Mouse (Mus musculus): ENCODE data around the gene Scaf4. TPM values are rescaled to one million over a fixed set of nuclear protein-coding genes. Genes with fewer than 3 reads are reported as not detected.
"Not testable (repeated sequence)": the region's sequence is repeated elsewhere in the genome, so short reads cannot be mapped to it uniquely, and the experiment has no call there.

Scaf4 gene
- polyA plus RNA-seq, 1 experiment from 2014 or later = 36.2 TPM

DNA sequence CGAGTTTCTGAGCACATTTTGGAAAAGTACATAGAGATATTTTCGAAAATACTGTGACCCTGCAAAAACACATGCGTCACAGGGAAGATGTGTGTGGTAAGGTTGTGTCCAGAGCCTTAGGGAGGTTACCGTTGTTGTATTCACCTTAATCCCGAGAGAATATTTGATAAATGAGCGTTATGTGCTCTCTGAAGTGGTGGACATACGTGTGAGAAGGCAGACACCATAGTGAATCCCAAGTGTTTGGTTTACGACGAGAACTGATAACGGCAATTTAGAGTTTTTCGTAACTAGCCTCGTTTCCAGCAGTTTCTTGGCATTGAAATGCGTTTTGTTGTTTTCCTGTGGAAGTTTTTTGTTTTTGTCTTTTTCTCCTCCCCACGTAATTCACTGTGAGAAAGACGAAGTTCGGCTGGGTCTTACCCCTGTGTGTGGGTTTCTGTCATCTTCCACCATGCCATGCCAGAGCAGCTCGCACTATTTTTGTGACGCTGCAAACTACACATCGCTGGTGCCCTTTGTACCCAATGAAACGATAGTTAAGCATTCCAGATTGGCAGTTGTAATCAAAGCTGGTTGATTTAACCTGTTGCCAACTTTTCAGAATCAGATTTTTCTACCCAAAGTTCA, 62.7 kb downstream of the Scaf4 start:
- peak overlapping the region; percentile 93 for H3K9ac ChIP-seq
- H3K4me2 ChIP-seq (replicated peaks) = peak overlapping the region; percentile 71
- H3K4me1 ChIP-seq = peaks cover 24% of the 10 kb centered on the region
- H3K27me3 ChIP-seq = no peaks in the 10 kb centered on the region
- ATAC-seq (ENCODE audit: low FRiP score) = no peak; the same call in 1 of the 2 replicates
- WGBS = 11% methylated on average over 20 of the region's 20 CpGs
- peak overlapping the region; percentile 93 for H3K4me3 ChIP-seq
- H3K9me3 ChIP-seq (replicated peaks) = no peaks in the 10 kb centered on the region
- peak overlapping the region; percentile 90 for H3K27ac ChIP-seq
- H3K36me3 ChIP-seq = peaks cover 27% of the 10 kb centered on the region

DNA sequence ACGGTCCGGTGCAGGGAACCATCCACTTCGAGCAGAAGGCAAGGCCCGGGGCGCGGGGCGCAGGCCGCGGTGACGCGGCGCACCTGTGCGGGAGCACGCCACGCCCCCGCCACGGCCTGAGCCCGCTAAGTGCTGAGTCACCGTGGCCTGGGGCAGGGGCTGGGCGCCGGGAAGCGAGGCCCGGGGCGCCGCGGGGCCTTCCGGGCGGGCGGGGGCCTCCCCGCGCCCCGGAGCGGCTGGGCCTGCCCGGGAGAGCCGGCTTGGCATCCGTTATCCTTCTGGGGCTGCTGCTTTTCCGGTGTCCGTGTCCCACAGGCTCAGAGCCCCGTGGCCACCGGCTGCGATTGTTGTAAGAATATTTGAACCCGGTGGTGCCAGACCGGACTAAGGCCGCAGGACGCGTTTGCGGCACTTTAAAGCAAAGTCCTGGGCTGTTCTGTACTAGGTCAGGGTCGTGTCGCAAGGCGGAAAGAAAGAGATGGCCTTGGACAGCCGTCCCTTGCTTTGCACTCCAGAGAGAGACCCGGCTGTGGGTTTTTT, 63.3 kb downstream of the Scaf4 start:
- peaks cover 23% of the 10 kb centered on the region for H3K36me3 ChIP-seq
- peak overlapping the region; percentile 93 for H3K9ac ChIP-seq
- H3K27me3 ChIP-seq = no peaks in the 10 kb centered on the region
- ATAC-seq (ENCODE audit: low FRiP score) = peak; percentile 86
- H3K9me3 ChIP-seq (replicated peaks) = no peaks in the 10 kb centered on the region
- H3K27ac ChIP-seq = peak overlapping the region; percentile 90
- H3K4me3 ChIP-seq = peak overlapping the region; percentile 93
- H3K4me2 ChIP-seq (replicated peaks) = peak overlapping the region; percentile 71
- WGBS = under 1% methylated on average over 49 of the region's 52 CpGs
- peaks cover 24% of the 10 kb centered on the region for H3K4me1 ChIP-seq

DNA sequence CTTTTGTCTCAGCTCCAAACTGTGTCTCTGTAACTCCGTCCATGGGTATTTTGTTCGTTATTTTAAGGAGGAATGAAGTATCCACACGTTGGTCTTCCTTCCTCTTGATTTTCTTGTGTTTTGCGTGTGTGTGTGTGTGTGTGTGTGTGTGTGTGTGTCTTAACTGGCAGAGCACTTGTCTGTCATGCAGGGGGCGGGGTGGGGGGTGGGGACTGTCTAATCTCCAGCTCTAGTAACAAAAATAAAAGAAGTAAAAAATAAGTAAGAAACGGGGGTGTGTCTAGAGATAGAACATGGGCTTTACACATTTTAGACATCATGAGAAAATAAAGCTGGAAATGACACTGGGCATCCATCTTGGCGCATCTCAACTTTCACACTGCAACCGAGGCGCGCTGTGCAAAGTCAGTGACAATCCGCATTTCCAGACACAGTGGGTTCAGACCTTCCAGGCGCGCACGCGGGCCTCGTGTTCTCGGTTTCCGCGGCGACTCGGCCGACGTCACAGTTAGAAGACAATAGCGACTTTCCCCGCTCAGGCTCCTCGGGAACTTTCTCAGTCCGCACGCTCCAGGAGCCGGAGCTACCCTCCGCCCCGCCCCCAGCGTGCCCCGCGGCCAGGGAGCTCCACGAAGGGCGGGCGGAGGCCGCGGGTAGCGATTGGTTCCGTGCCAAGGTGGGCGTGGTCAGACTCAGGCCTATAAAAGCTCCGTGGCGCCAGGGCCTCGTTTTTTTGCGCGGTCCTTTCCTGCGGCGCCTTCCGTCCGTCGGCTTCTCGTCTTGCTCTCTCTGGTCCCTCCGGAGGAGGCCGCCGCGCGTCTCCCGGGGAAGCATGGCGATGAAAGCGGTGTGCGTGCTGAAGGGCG, 64.0 kb downstream of the Scaf4 start, which contains the start of gene Sod1:
Gene Sod1 (plus strand): TSS at position 729 of the 866 bp plus-strand sequence.
- peak; percentile 97 for ATAC-seq (ENCODE audit: low FRiP score)
- WGBS = 2% methylated on average over 63 of the region's 63 CpGs

DNA sequence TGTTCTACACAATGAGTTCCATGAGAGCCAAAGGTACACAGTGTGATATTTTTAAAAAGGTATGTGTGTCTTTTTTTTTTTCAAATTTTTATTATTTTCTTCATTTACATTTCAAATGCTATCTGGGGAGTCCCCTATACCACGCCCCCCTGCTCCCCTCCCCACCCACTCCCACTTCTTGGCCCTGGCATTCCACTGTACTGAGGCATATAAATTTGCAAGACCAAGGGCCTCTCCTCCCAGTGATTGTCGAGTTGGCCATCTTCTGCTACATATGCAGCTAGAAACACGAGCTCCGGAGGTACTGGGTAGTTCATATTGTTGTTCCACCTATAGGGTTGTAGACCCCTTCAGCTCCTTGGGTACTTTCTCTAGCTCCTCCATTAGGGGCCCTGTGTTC, 64.9 kb downstream of the Scaf4 start:
- H3K36me3 ChIP-seq; ATAC-seq (ENCODE audit: low FRiP score); H3K9ac ChIP-seq; H3K27ac ChIP-seq; H3K4me3 ChIP-seq; H3K4me2 ChIP-seq (replicated peaks); H3K9me3 ChIP-seq (replicated peaks); H3K27me3 ChIP-seq: not testable (repeated sequence)
- H3K4me1 ChIP-seq = peaks cover 24% of the 10 kb centered on the region
- 71% methylated on average over 4 of the region's 4 CpGs for WGBS

More for the DNA sequence above, 64.0 kb downstream of the Scaf4 start, which contains the start of gene Sod1:
- Histone ChIP-seq H3K36me3 (peaks cover 16% of the 10 kb centered on the region), H3K4me3 (peak within 1 kb of the TSS; percentile 93), H3K4me1 (peaks cover 24% of the 10 kb centered on the region), H3K9ac (peak within 1 kb of the TSS; percentile 93), H3K27me3 (no peaks in the 10 kb centered on the region), H3K27ac (peak within 1 kb of the TSS; percentile 90), H3K4me2 (replicated peaks) (peak within 1 kb of the TSS; percentile 71), H3K9me3 (replicated peaks) (no peaks in the 10 kb centered on the region)

DNA sequence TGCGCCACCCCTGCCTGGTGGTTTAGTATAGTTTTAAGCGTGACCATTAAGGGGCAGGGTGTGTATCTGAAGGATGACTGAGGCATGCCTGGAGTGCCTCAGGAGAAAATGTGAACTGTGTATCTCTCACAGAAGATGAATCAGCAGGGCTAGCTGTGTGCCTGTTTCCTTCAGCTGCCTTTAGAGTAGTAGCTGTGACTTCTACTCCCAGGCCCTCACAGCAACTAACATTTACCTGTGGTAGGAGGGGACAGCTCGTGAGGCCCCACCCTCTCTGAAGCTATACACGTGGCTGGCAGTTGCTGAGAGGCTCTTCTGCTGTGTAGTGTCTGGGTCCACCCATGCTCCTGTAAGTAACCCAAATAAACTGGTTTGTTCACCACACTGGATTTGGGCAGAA, 66.4 kb downstream of the Scaf4 start:
- Histone ChIP-seq H3K4me2 (replicated peaks) (no peak overlapping the region), H3K9ac (no peak overlapping the region), H3K36me3 (no peaks in the 10 kb centered on the region), H3K4me3 (no peak overlapping the region), H3K27ac (no peak overlapping the region), H3K4me1 (peaks cover 15% of the 10 kb centered on the region), H3K9me3 (replicated peaks) (no peaks in the 10 kb centered on the region), H3K27me3 (no peaks in the 10 kb centered on the region)
- WGBS = 63% methylated on average over 4 of the region's 4 CpGs
- no peak for ATAC-seq (ENCODE audit: low FRiP score)

DNA sequence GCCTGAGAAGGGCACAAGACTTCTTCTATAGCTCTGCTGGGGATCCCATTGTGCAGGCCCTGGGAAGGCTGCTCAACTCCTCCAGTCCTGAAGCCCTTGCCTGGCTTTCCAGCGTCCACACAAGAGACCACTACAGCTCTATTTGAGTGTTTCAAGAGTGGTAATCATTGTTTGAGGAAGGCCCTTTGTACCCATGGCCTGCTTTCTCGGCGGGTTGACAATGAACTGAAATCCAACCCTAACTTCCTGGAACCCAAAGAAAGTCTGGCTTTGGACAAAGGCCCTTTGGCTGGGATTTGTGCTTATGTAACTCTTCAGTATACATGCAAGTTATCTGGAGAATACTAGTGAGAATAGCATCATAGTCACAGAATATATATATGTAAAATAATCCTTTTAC, 66.9 kb downstream of the Scaf4 start:
- no peak for ATAC-seq (ENCODE audit: low FRiP score)
- no peaks in the 10 kb centered on the region for H3K9me3 ChIP-seq (replicated peaks)
- H3K9ac ChIP-seq = no peak overlapping the region
- 21% methylated on average over 3 of the region's 3 CpGs for WGBS
- no peaks in the 10 kb centered on the region for H3K36me3 ChIP-seq
- no peak overlapping the region for H3K4me3 ChIP-seq
- no peak overlapping the region for H3K27ac ChIP-seq
- peaks cover 11% of the 10 kb centered on the region for H3K4me1 ChIP-seq
- H3K4me2 ChIP-seq (replicated peaks) = no peak overlapping the region
- H3K27me3 ChIP-seq = no peaks in the 10 kb centered on the region

DNA sequence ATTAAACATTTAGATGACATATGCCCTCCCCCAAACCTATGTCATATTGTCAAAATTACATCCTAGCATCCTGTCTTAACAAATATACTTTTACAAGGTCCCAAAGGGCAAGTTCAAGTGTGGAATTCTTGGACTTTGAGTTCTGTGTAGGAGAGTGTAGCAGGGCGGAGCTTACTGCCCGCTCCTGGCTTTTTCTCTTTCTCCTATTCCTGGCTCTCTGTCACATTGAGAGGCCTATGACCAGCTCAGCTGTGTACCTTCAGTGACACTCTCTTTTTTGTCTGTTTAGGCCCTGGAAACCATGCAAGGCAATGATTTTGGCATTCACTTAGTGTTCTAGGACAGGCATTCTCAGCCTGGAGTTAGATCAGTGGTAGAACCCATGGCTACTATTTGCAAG, 67.9 kb downstream of the Scaf4 start:
- H3K9ac ChIP-seq = no peak overlapping the region
- no peak for ATAC-seq (ENCODE audit: low FRiP score)
- no peak overlapping the region for H3K4me3 ChIP-seq
- H3K4me1 ChIP-seq = peaks cover 1% of the 10 kb centered on the region
- no peak overlapping the region for H3K4me2 ChIP-seq (replicated peaks)
- H3K27ac ChIP-seq = no peak overlapping the region
- 96% methylated on average over 2 of the region's 2 CpGs for WGBS
- H3K36me3 ChIP-seq = no peaks in the 10 kb centered on the region
- no peaks in the 10 kb centered on the region for H3K27me3 ChIP-seq
- no peaks in the 10 kb centered on the region for H3K9me3 ChIP-seq (replicated peaks)

DNA sequence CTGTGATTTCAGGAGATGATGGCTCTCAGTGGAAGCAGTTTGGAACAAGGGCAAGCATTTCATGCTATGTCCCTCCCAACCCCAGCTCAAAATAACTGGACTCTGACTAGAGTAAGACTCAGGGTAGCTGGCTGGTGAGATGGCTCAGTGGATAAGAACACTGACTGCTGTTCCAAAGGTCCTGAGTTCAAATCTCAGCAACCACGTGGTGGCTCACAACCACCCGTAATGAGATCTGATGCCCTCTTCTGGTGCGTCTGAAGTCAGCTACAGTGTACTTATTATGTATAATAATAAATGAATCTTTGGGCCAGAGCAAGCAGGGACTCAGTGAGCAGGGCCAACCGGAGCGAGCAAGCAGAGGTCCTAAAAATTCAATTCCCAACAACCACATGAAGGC, 68.4 kb downstream of the Scaf4 start:
- H3K36me3 ChIP-seq; H3K9ac ChIP-seq; ATAC-seq (ENCODE audit: low FRiP score); H3K9me3 ChIP-seq (replicated peaks); H3K27ac ChIP-seq; H3K4me3 ChIP-seq; H3K4me1 ChIP-seq; H3K27me3 ChIP-seq; H3K4me2 ChIP-seq (replicated peaks): not testable (repeated sequence)
- 86% methylated on average over 5 of the region's 5 CpGs for WGBS

DNA sequence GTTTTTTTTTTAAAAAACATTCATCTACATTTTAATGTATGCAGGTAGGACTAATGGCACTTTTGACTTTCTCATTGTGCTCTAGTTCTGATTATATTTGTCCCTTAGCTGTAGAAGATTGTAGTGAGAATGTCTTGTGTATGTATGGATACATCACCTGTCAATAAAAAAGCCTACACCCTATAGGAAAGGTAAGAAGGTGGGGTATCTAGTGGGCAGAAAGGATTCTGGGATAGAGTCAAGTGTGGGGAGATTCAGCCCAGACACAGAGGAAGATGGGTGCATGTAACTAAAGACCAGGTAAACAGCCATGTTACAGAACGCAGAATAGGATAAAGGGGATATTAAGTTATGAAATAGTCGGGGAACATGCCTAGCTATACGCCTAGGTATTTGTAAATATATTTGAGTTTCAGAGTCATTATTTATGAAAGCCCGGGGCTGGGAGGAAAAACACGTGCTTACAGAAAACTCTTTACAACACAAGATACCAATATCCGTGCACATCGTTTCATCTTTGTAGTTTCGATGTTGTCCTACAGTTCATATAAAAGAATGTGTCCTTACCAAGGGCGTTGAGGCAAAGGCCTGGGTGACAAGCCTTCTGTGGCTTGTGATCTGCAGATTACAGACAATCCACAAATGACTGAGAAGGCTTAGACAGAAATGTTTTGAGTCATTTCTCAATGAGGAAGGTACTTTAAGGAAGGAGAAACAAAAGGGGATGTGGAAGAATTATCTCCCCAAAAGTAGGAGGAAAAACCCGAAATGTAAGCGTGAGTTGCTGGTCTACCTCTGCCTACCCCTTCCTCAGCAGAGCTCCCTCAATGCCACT, 69.4 kb downstream of the Scaf4 start:
- no peaks in the 10 kb centered on the region for H3K9me3 ChIP-seq (replicated peaks)
- ATAC-seq (ENCODE audit: low FRiP score) = no peak
- H3K36me3 ChIP-seq = no peaks in the 10 kb centered on the region
- no peak overlapping the region for H3K27ac ChIP-seq
- no peak overlapping the region for H3K4me3 ChIP-seq
- 93% methylated on average over 11 of the region's 11 CpGs for WGBS
- no peaks in the 10 kb centered on the region for H3K4me1 ChIP-seq
- H3K27me3 ChIP-seq = no peaks in the 10 kb centered on the region
- H3K9ac ChIP-seq = no peak overlapping the region
- no peak overlapping the region for H3K4me2 ChIP-seq (replicated peaks)

DNA sequence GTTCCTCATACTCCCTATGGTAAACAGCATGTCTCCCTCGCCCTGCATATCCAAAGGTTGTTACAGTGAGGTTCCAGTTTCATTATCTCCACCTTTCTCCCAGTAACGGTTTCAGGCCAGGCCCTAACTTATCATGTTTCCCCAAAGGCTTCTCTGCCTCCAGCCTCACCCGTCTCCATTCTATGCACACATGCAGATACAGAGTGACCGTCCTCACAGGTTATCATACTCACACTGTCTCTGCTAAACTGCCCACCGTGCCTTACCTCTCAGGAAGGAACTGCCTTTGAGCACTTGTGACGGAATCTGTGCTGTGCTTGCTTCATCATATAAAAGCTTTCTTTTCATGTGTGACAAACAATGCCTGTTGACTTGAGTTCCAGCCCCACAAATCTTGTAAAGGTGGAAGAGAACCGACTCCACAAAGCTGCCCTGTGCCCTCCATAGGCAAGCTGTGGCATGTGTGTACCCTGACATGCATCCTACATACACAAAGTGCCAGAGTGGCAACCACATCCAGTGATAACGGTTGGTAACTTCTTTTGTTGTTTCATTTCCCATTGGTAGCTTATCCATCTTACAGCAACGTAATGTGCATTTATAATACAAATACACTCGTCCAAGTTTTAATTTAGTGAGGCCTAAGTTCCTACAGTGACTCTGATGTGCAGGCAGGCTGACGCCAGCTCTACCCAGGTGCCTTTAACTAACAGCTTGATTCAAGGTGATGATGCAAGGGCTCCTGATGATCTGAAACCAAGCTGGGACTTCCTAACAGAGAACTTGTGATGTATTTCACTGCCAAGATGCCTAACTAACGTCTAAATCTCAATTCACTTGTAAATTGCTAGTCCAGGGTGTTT, 70.6 kb downstream of the Scaf4 start:
- no peak overlapping the region for H3K27ac ChIP-seq

DNA sequence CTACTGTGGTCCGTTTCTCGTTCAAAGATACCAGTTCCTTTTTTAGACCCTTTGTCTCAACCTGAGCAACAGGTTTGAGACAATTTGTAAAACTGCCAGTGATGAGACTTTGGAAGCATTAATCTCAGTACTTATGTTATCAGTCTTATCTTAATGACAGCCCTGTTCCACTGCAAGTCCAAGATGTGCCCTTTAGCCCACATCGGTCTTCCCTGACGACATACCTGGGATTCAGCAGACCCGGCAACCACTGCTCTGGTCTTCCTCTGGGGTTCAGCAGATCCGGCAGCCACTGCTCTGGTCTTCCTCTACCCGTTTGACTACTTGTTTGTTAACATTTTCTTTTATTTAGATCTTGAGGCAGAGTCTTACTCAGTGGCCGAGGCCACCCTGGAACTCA, 72.5 kb downstream of the Scaf4 start:
- no peak overlapping the region for H3K4me2 ChIP-seq (replicated peaks)
- H3K27ac ChIP-seq = no peak overlapping the region
- H3K4me1 ChIP-seq = no peaks in the 10 kb centered on the region
- H3K4me3 ChIP-seq = no peak overlapping the region
- ATAC-seq (ENCODE audit: low FRiP score) = no peak
- H3K9ac ChIP-seq = no peak overlapping the region
- no peaks in the 10 kb centered on the region for H3K9me3 ChIP-seq (replicated peaks)
- H3K27me3 ChIP-seq = no peaks in the 10 kb centered on the region
- WGBS = 83% methylated on average over 8 of the region's 8 CpGs
- H3K36me3 ChIP-seq = no peaks in the 10 kb centered on the region

More for the DNA sequence above, 70.6 kb downstream of the Scaf4 start:
- Histone ChIP-seq H3K36me3 (no peaks in the 10 kb centered on the region), H3K9me3 (replicated peaks) (no peaks in the 10 kb centered on the region), H3K4me2 (replicated peaks) (no peak overlapping the region), H3K4me1 (no peaks in the 10 kb centered on the region), H3K27me3 (no peaks in the 10 kb centered on the region), H3K9ac (no peak overlapping the region), H3K4me3 (no peak overlapping the region)
- ATAC-seq (ENCODE audit: low FRiP score) = no peak
- WGBS = 79% methylated on average over 12 of the region's 12 CpGs
